ENCODE assay signal across 8 mouse cellular contexts in genomic region chr11:120727564-120727963, GRCm38 (mm10). TPM values are rescaled to one million over a fixed set of nuclear protein-coding genes. Genes with fewer than 3 reads are reported as not detected.
DNase-seq lines count a peak whose midpoint lies in the region; ATAC-seq and TF ChIP-seq lines count a peak whose summit lies in the region.

No protein-coding gene starts in this region.

- 56% methylated on average over 12 of the region's 12 CpGs for whole genome bisulfite sequencing in heart, postnatal 0 days
- 54% methylated on average over 12 of the region's 12 CpGs for WGBS in heart, embryonic 11.5 days (ENCODE audit: insufficient replicate concordance)
- 64% methylated on average over 12 of the region's 12 CpGs for WGBS in neural tube, embryonic 11.5 days
- 58% methylated on average over 12 of the region's 12 CpGs for WGBS in limb, embryonic 12.5 days

- H3K4me1 ChIP-seq in heart, postnatal 0 days (ENCODE audit: control insufficient read depth, insufficient read depth) = 0 out of 2 replicates have a peak, but pooled peaks cover 2% of the 10 kb centered on the region
- no peaks in the 10 kb centered on the region for H3K4me1 ChIP-seq in heart, embryonic 11.5 days (ENCODE audit: control insufficient read depth, insufficient read depth, low read length)
- H3K4me1 ChIP-seq in neural tube, embryonic 11.5 days (ENCODE audit: control insufficient read depth, insufficient read depth, low read length) = peaks cover 2% of the 10 kb centered on the region; the same call in 1 of the 2 replicates
- H3K4me1 ChIP-seq in limb, embryonic 12.5 days (replicated peaks) = peaks cover 17% of the 10 kb centered on the region

- no peak for TF ChIP-seq EP300 in heart, postnatal 0 days (IDR thresholded peaks at IDR 0.05; ENCODE audit: low read depth)

- no peak for DNase-seq in heart, postnatal 0 days (ENCODE audit: low spot score)
- no peak for DNase-seq in neural tube, embryonic 11.5 days (ENCODE audit: low spot score)
- DNase-seq in neural tube, embryonic 10.5 days (ENCODE audit: extremely low spot score, low spot score) = no peak
- no peak for DNase-seq in gastrocnemius, postnatal 25 days
- DNase-seq in adipocyte (ENCODE audit: low spot score) = no peak
- DNase-seq in layer of hippocampus, postnatal 14 days (ENCODE audit: low spot score in 2 of 2) = no peak

- peaks cover 7% of the 10 kb centered on the region for H3K27me3 ChIP-seq in heart, postnatal 0 days (ENCODE audit: control insufficient read depth, insufficient read depth, low read length)
- peaks cover 36% of the 10 kb centered on the region for H3K27me3 ChIP-seq in heart, embryonic 11.5 days (ENCODE audit: control insufficient read depth, insufficient read depth, low read length)
- no peaks in the 10 kb centered on the region for H3K27me3 ChIP-seq in neural tube, embryonic 11.5 days (ENCODE audit: control insufficient read depth, insufficient read depth, low read length)
- peaks cover 15% of the 10 kb centered on the region for H3K27me3 ChIP-seq in limb, embryonic 12.5 days

- H3K4me3 ChIP-seq in heart, postnatal 0 days (ENCODE audit: low read depth, low read length) = no peak overlapping the region
- no peak overlapping the region for H3K4me3 ChIP-seq in heart, embryonic 11.5 days (ENCODE audit: low read depth, low read length)
- H3K4me3 ChIP-seq in neural tube, embryonic 11.5 days (ENCODE audit: low read depth, low read length) = no peak overlapping the region
- peak overlapping the region; percentile 58 for H3K4me3 ChIP-seq in limb, embryonic 12.5 days (replicated peaks)

- H3K4me2 ChIP-seq in heart, postnatal 0 days (ENCODE audit: low read depth, low read length) = 0 out of 2 replicates have a peak overlapping the region, but pooled peaks have one; percentile 68
- H3K4me2 ChIP-seq in heart, embryonic 11.5 days = no peak overlapping the region; the same call in 1 of the 2 replicates
- H3K4me2 ChIP-seq in neural tube, embryonic 11.5 days (ENCODE audit: low read depth) = no peak overlapping the region
- H3K4me2 ChIP-seq in limb, embryonic 12.5 days = peak overlapping the region; percentile 91; the same call in 1 of the 2 replicates

- no peak for ATAC-seq in heart, postnatal 0 days (ENCODE audit: insufficient read depth, low read depth)
- ATAC-seq in heart, embryonic 11.5 days (replicated peaks; ENCODE audit: insufficient number of reproducible peaks, low FRiP score, low TSS enrichment) = no peak
- ATAC-seq in neural tube, embryonic 11.5 days (ENCODE audit: insufficient read depth, low FRiP score, low TSS enrichment) = peak; percentile 18; the same call in 1 of the 2 replicates
- no peak for ATAC-seq in limb, embryonic 12.5 days (ENCODE audit: insufficient number of reproducible peaks, insufficient read depth, low FRiP score, low TSS enrichment, low read depth)

- no peak for TF ChIP-seq CTCF in heart, postnatal 0 days (IDR thresholded peaks at IDR 0.05; ENCODE audit: low read depth)

- no peaks in the 10 kb centered on the region for H3K36me3 ChIP-seq in heart, postnatal 0 days (replicated peaks; ENCODE audit: control insufficient read depth, insufficient read depth, low read length)
- H3K36me3 ChIP-seq in heart, embryonic 11.5 days (ENCODE audit: control insufficient read depth, insufficient read depth, low read length) = no peaks in the 10 kb centered on the region
- no peaks in the 10 kb centered on the region for H3K36me3 ChIP-seq in neural tube, embryonic 11.5 days (ENCODE audit: control insufficient read depth, insufficient read depth, low read length)
- peaks cover 12% of the 10 kb centered on the region for H3K36me3 ChIP-seq in limb, embryonic 12.5 days

- no peak overlapping the region for H3K27ac ChIP-seq in heart, postnatal 0 days (ENCODE audit: low read depth)
- no peak overlapping the region for H3K27ac ChIP-seq in heart, embryonic 11.5 days (ENCODE audit: low read depth, low read length)
- H3K27ac ChIP-seq in neural tube, embryonic 11.5 days (ENCODE audit: low read depth, low read length) = no peak overlapping the region
- no peak overlapping the region for H3K27ac ChIP-seq in limb, embryonic 12.5 days

- H3K9me3 ChIP-seq in heart, postnatal 0 days (replicated peaks; ENCODE audit: control insufficient read depth, low read length) = no peaks in the 10 kb centered on the region
- no peaks in the 10 kb centered on the region for H3K9me3 ChIP-seq in heart, embryonic 11.5 days (replicated peaks; ENCODE audit: control insufficient read depth, low read length)
- H3K9me3 ChIP-seq in neural tube, embryonic 11.5 days (ENCODE audit: control insufficient read depth, low read length) = no peaks in the 10 kb centered on the region
- no peaks in the 10 kb centered on the region for H3K9me3 ChIP-seq in limb, embryonic 12.5 days

- no peak overlapping the region for H3K9ac ChIP-seq in heart, postnatal 0 days (replicated peaks; ENCODE audit: low read depth, low read length)
- no peak overlapping the region for H3K9ac ChIP-seq in heart, embryonic 11.5 days (ENCODE audit: low read depth, low read length)
- no peak overlapping the region for H3K9ac ChIP-seq in neural tube, embryonic 11.5 days (ENCODE audit: low read length)
- no peak overlapping the region for H3K9ac ChIP-seq in limb, embryonic 12.5 days (replicated peaks)

RNA-seq across cellular contexts. Expression of gene Dcxr, which starts 0.5 kb away (rescaled TPM):
- total RNA-seq in heart, postnatal 0 days (2014; rRNA removed; ENCODE audit: low replicate concordance) = 5.0 and 10.5 TPM in 2 replicates
- polyA plus RNA-seq in heart, postnatal 0 days (2015; fragmentation: Nextera tagmentation; extraction: Ambion mirVana) = 8.6 and 8.7 TPM in 2 replicates
- 5.1 and 6.6 TPM in 2 replicates for polyA plus RNA-seq in heart, embryonic 11.5 days (2014; fragmentation: Nextera tagmentation; extraction: Ambion mirVana)
- polyA plus RNA-seq in neural tube, embryonic 11.5 days (2014; fragmentation: Nextera tagmentation; extraction: Ambion mirVana) = 14.9 and 16.5 TPM in 2 replicates
- 14.8 and 17.8 TPM in 2 replicates for polyA plus RNA-seq in limb, embryonic 12.5 days (2016; fragmentation: Nextera tagmentation; extraction: Ambion mirVana)
- total RNA-seq in gastrocnemius, postnatal 25 days (2021) = 1 to 10 TPM; 5.8 to 6.0 TPM
- total RNA-seq in layer of hippocampus, postnatal 14 days (2021) = 10 to 100 TPM; 10.4 to 12.0 TPM

RNA-seq across cellular contexts. Expression of gene Cbr2, which starts 4.3 kb away (rescaled TPM):
- 12.2 and 19.1 TPM in 2 replicates for total RNA-seq in heart, postnatal 0 days (2014; rRNA removed; ENCODE audit: low replicate concordance)
- 2.4 and 43.5 TPM in 2 replicates for polyA plus RNA-seq in heart, postnatal 0 days (2015; fragmentation: Nextera tagmentation; extraction: Ambion mirVana)
- 0.36 and 1.0 TPM in 2 replicates for polyA plus RNA-seq in heart, embryonic 11.5 days (2014; fragmentation: Nextera tagmentation; extraction: Ambion mirVana)
- polyA plus RNA-seq in neural tube, embryonic 11.5 days (2014; fragmentation: Nextera tagmentation; extraction: Ambion mirVana) = 1.8 and 2.0 TPM in 2 replicates
- 4.6 and 7.2 TPM in 2 replicates for polyA plus RNA-seq in limb, embryonic 12.5 days (2016; fragmentation: Nextera tagmentation; extraction: Ambion mirVana)
- 10 to 100 TPM in 1 of 2 experiments, 1 to 10 TPM in 1; 9.6 to 16.9 TPM for total RNA-seq in gastrocnemius, postnatal 25 days (2021)
- 1 to 10 TPM; 2.1 to 2.2 TPM for total RNA-seq in layer of hippocampus, postnatal 14 days (2021)

RNA-seq across cellular contexts. Expression of gene Rac3, which starts 6.3 kb away (rescaled TPM):
- 9.2 and 12.6 TPM in 2 replicates for total RNA-seq in heart, postnatal 0 days (2014; rRNA removed; ENCODE audit: low replicate concordance)
- polyA plus RNA-seq in heart, postnatal 0 days (2015; fragmentation: Nextera tagmentation; extraction: Ambion mirVana) = 1.4 and 1.8 TPM in 2 replicates
- polyA plus RNA-seq in heart, embryonic 11.5 days (2014; fragmentation: Nextera tagmentation; extraction: Ambion mirVana) = 1.7 and 3.0 TPM in 2 replicates
- 12.1 and 13.9 TPM in 2 replicates for polyA plus RNA-seq in neural tube, embryonic 11.5 days (2014; fragmentation: Nextera tagmentation; extraction: Ambion mirVana)
- 48.5 and 51.2 TPM in 2 replicates for polyA plus RNA-seq in limb, embryonic 12.5 days (2016; fragmentation: Nextera tagmentation; extraction: Ambion mirVana)
- 1 to 10 TPM; 1.2 TPM for total RNA-seq in gastrocnemius, postnatal 25 days (2021)
- total RNA-seq in layer of hippocampus, postnatal 14 days (2021) = 10 to 100 TPM; 83.9 to 98.6 TPM

RNA-seq across cellular contexts. Expression of gene Lrrc45, which starts 13.8 kb away (rescaled TPM):
- total RNA-seq in heart, postnatal 0 days (2014; rRNA removed; ENCODE audit: low replicate concordance) = 11.9 and 28.3 TPM in 2 replicates
- polyA plus RNA-seq in heart, postnatal 0 days (2015; fragmentation: Nextera tagmentation; extraction: Ambion mirVana) = 12.4 and 14.2 TPM in 2 replicates
- polyA plus RNA-seq in heart, embryonic 11.5 days (2014; fragmentation: Nextera tagmentation; extraction: Ambion mirVana) = 21.8 and 23.2 TPM in 2 replicates
- polyA plus RNA-seq in neural tube, embryonic 11.5 days (2014; fragmentation: Nextera tagmentation; extraction: Ambion mirVana) = 39.7 and 44.7 TPM in 2 replicates
- polyA plus RNA-seq in limb, embryonic 12.5 days (2016; fragmentation: Nextera tagmentation; extraction: Ambion mirVana) = 77.9 and 78.4 TPM in 2 replicates
- 1 to 10 TPM; 4.0 to 4.3 TPM for total RNA-seq in gastrocnemius, postnatal 25 days (2021)
- total RNA-seq in layer of hippocampus, postnatal 14 days (2021) = 10 to 100 TPM; 56.0 to 58.2 TPM

RNA-seq across cellular contexts. Expression of gene Cenpx, which starts 14.0 kb away (rescaled TPM):
- total RNA-seq in heart, postnatal 0 days (2014; rRNA removed; ENCODE audit: low replicate concordance) = 68.7 and 115 TPM in 2 replicates
- 102 and 114 TPM in 2 replicates for polyA plus RNA-seq in heart, postnatal 0 days (2015; fragmentation: Nextera tagmentation; extraction: Ambion mirVana)
- 114 and 129 TPM in 2 replicates for polyA plus RNA-seq in heart, embryonic 11.5 days (2014; fragmentation: Nextera tagmentation; extraction: Ambion mirVana)
- polyA plus RNA-seq in neural tube, embryonic 11.5 days (2014; fragmentation: Nextera tagmentation; extraction: Ambion mirVana) = 112 and 115 TPM in 2 replicates
- polyA plus RNA-seq in limb, embryonic 12.5 days (2016; fragmentation: Nextera tagmentation; extraction: Ambion mirVana) = 131 and 138 TPM in 2 replicates
- total RNA-seq in gastrocnemius, postnatal 25 days (2021) = 10 to 100 TPM; 25.4 to 32.7 TPM
- 10 to 100 TPM; 26.8 to 28.9 TPM for total RNA-seq in layer of hippocampus, postnatal 14 days (2021)

Comparison
In these comparisons a context has a peak if more than half of its experiments do, and no peak if none do; other contexts are left out.
1. H3K4me2 ChIP-seq: peak in heart, postnatal 0 days (single experiment) and limb, embryonic 12.5 days (single experiment); none in heart, embryonic 11.5 days (single experiment) and neural tube, embryonic 11.5 days (single experiment).